Mouse (Mus musculus) MEL (cell line): ENCODE measurements around the gene Rogdi.

Source experiments
- CHD1 ChIP-seq: IDR thresholded peaks from 2 replicates; pipeline ENCODE4 v1.6.1; 2012; ENCODE audit warnings: low read depth, mild to moderate bottlenecking, inconsistent platforms, low read length, improper control_type of control experiment
- CTCF ChIP-seq, 3 experiments: IDR thresholded peaks in 2 of 3; conservative IDR thresholded peaks in 1 of 3; 2 replicates each; pipeline ENCODE4 v1.5.1; 2011 to 2012; ENCODE audit warnings: low read length in 3 of 3, low read depth in 2 of 3, mild to moderate bottlenecking in 2 of 3, improper control_type of control experiment in 1 of 3, inconsistent platforms in 1 of 3, mixed read lengths in 1 of 3, moderate library complexity in 1 of 3; ENCODE audit not compliant: control insufficient read depth in 1 of 3, insufficient read depth in 1 of 3, poor library complexity in 1 of 3, severe bottlenecking in 1 of 3
- E2F4 ChIP-seq: IDR thresholded peaks from 2 replicates; pipeline ENCODE4 v1.6.1; 2011; ENCODE audit warnings: low read depth, low read length, improper control_type of control experiment, borderline replicate concordance
- ELF1 ChIP-seq: IDR thresholded peaks from 2 replicates; pipeline ENCODE4 v1.6.1; 2014; ENCODE audit warnings: low read depth, mild to moderate bottlenecking, inconsistent platforms, low read length, improper control_type of control experiment, moderate library complexity
- EP300 ChIP-seq, 2 experiments: IDR thresholded peaks; 2 replicates each; pipeline ENCODE4 v1.6.1; 2011; ENCODE audit warnings: improper control_type of control experiment in 2 of 2, low read length in 2 of 2, low read depth in 1 of 2, mild to moderate bottlenecking in 1 of 2
- HCFC1 ChIP-seq: IDR thresholded peaks from 2 replicates; pipeline ENCODE4 v1.6.1; 2012; ENCODE audit warnings: low read depth, mild to moderate bottlenecking, inconsistent platforms, low read length, improper control_type of control experiment, moderate library complexity
- NELFE ChIP-seq: IDR thresholded peaks from 2 replicates; pipeline ENCODE4 v1.6.1; 2011; ENCODE audit warnings: low read depth, low read length, improper control_type of control experiment
- NRF1 ChIP-seq: IDR thresholded peaks from 2 replicates; pipeline ENCODE4 v1.6.1; 2014; ENCODE audit warnings: low read depth, mild to moderate bottlenecking, inconsistent platforms, low read length, improper control_type of control experiment, moderate library complexity; ENCODE audit not compliant: poor library complexity, insufficient read depth, severe bottlenecking
- POLR2A ChIP-seq, 2 experiments: IDR thresholded peaks; 2 replicates each; pipeline ENCODE4 v1.6.1; 2011 to 2012; ENCODE audit warnings: low read length in 2 of 2, mild to moderate bottlenecking in 2 of 2, control low read depth in 1 of 2, improper control_type of control experiment in 1 of 2, low read depth in 1 of 2, moderate library complexity in 1 of 2; ENCODE audit not compliant: control insufficient read depth in 1 of 2, insufficient read depth in 1 of 2, poor library complexity in 1 of 2
- SMC3 ChIP-seq: IDR thresholded peaks from 2 replicates; pipeline ENCODE4 v1.6.1; 2011; ENCODE audit warnings: low read depth, low read length, improper control_type of control experiment
- TBP ChIP-seq: IDR thresholded peaks from 2 replicates; pipeline ENCODE4 v1.8.0; 2011; ENCODE audit warnings: low read depth, low read length, improper control_type of control experiment
- UBTF ChIP-seq: IDR thresholded peaks from 2 replicates; pipeline ENCODE4 v1.6.1; 2012; ENCODE audit warnings: low read depth, mild to moderate bottlenecking, inconsistent platforms, low read length, improper control_type of control experiment, moderate library complexity, borderline replicate concordance; ENCODE audit not compliant: insufficient read depth
- USF1 ChIP-seq: IDR thresholded peaks from 2 replicates; pipeline ENCODE4 v1.6.1; 2014; ENCODE audit warnings: low read depth, mild to moderate bottlenecking, inconsistent platforms, low read length, improper control_type of control experiment, moderate library complexity
- ZC3H11A ChIP-seq: IDR thresholded peaks from 2 replicates; pipeline ENCODE4 v1.6.1; 2012; ENCODE audit warnings: low read depth, mild to moderate bottlenecking, inconsistent platforms, low read length, improper control_type of control experiment

- TF ChIP-seq EP300 (IDR thresholded peaks at IDR 0.05; ENCODE audit: low read depth in 1 of 2, low read length in 2 of 2): no peak
- peak; percentile 54 to 60; a peak in 2 of 4 replicates for TF ChIP-seq POLR2A (IDR thresholded peaks at IDR 0.05; ENCODE audit: control insufficient read depth in 1 of 2, insufficient read depth in 1 of 2, low read depth in 1 of 2, low read length in 2 of 2, poor library complexity in 1 of 2)
- 0 out of 6 replicates have a peak, but pooled peaks of 1 of the 3 experiments have one; percentile 15 for TF ChIP-seq CTCF (IDR thresholded peaks at IDR 0.05 in 2 of 3, conservative IDR thresholded peaks at IDR 0.05 in 1 of 3; ENCODE audit: control insufficient read depth in 1 of 3, insufficient read depth in 1 of 3, low read depth in 2 of 3, low read length in 3 of 3, poor library complexity in 1 of 3, severe bottlenecking in 1 of 3)
- TF ChIP-seq NELFE: peak; percentile 22; the same call in 1 of the 2 replicates
- TF ChIP-seq USF1: 0 out of 2 replicates have a peak, but pooled peaks have one; percentile 31
- no peak for TF ChIP-seq UBTF
- TF ChIP-seq E2F4: no peak
- TF ChIP-seq HCFC1: no peak
- TF ChIP-seq ZC3H11A: no peak
- no peak for TF ChIP-seq CHD1
- no peak for TF ChIP-seq SMC3
- TF ChIP-seq NRF1: 0 out of 2 replicates have a peak, but pooled peaks have one; percentile 26
- no peak for TF ChIP-seq ELF1
- TF ChIP-seq TBP: no peak
These were observed at the start of gene Rogdi for GRCm38 (mm10) chr16:5013054-5013838.
